In genomic region chr12:40559103-40559502, GRCm38 (mm10) we compare ENCODE assay signal across 9 mouse cellular contexts.
DNase-seq lines count a peak whose midpoint lies in the region; ATAC-seq lines count a peak whose summit lies in the region.
"Had no signal": no experiment of that assay in that cellular context is flagged by ENCODE, and none has a peak within 500 bp of the region (broad histone marks: within the 10 kb centered on the region; RNA-seq: fewer than 3 reads in every experiment).

No protein-coding gene starts in this region.

- H3K9ac ChIP-seq in midbrain, embryonic 11.5 days (ENCODE audit: low read length), result no peak overlapping the region
- H3K9ac ChIP-seq: midbrain, embryonic 12.5 days had no signal

- DNase-seq in thymus, adult 18-20 months, result peak; percentile 7 to 9
- no peak for DNase-seq in thymus, postnatal 25 days
- DNase-seq in kidney, postnatal 14 days, result peak; percentile 56
- DNase-seq in midbrain, embryonic 11.5 days (ENCODE audit: low spot score, missing footprints), result no peak
- no peak for DNase-seq in frontal cortex, postnatal 36 days (ENCODE audit: low spot score in 2 of 2)
- DNase-seq in neural tube, embryonic 10.5 days (ENCODE audit: extremely low spot score, low spot score), result no peak

- H3K4me3 ChIP-seq in brown adipose tissue, adult 24 weeks (ENCODE audit: insufficient read depth, low read depth, low read length), result no peak overlapping the region
- peak overlapping the region; percentile 64 for H3K4me3 ChIP-seq in megakaryocyte, embryonic 14.5 days (replicated peaks)
- H3K4me3 ChIP-seq in midbrain, embryonic 11.5 days (ENCODE audit: low read depth, low read length), result no peak overlapping the region
- H3K4me3 ChIP-seq: midbrain, embryonic 12.5 days had no signal

- ATAC-seq in midbrain, embryonic 11.5 days (ENCODE audit: low FRiP score), result no peak

- peaks cover 6% of the 10 kb centered on the region for H3K4me1 ChIP-seq in brown adipose tissue, adult 24 weeks (ENCODE audit: control insufficient read depth, insufficient read depth, insufficient read length, low read length)
- H3K4me1 ChIP-seq in megakaryocyte, embryonic 14.5 days, result peaks cover 7% of the 10 kb centered on the region; the same call in 1 of the 2 replicates
- no peaks in the 10 kb centered on the region for H3K4me1 ChIP-seq in midbrain, embryonic 11.5 days (ENCODE audit: control insufficient read depth, insufficient read depth, low read length)
- H3K4me1 ChIP-seq: midbrain, embryonic 12.5 days had no signal

- 93% methylated on average over 11 of the region's 11 CpGs for WGBS in midbrain, embryonic 11.5 days

- H3K9me3 ChIP-seq in megakaryocyte, embryonic 14.5 days, result no peaks in the 10 kb centered on the region
- no peaks in the 10 kb centered on the region for H3K9me3 ChIP-seq in midbrain, embryonic 11.5 days (ENCODE audit: control insufficient read depth, low read length)
- H3K9me3 ChIP-seq: midbrain, embryonic 12.5 days had no signal

- H3K36me3 ChIP-seq in megakaryocyte, embryonic 14.5 days (replicated peaks; ENCODE audit: low read length), result no peaks in the 10 kb centered on the region
- no peaks in the 10 kb centered on the region for H3K36me3 ChIP-seq in midbrain, embryonic 11.5 days (ENCODE audit: control insufficient read depth, insufficient read depth, low read length)
- H3K36me3 ChIP-seq: midbrain, embryonic 12.5 days had no signal

- H3K4me2 ChIP-seq in midbrain, embryonic 11.5 days, result no peak overlapping the region
- H3K4me2 ChIP-seq: midbrain, embryonic 12.5 days had no signal

- peaks cover 2% of the 10 kb centered on the region for H3K27me3 ChIP-seq in megakaryocyte, embryonic 14.5 days (replicated peaks)
- no peaks in the 10 kb centered on the region for H3K27me3 ChIP-seq in midbrain, embryonic 11.5 days (ENCODE audit: control insufficient read depth, insufficient read depth, low read length)
- H3K27me3 ChIP-seq: midbrain, embryonic 12.5 days had no signal

- H3K27ac ChIP-seq in brown adipose tissue, adult 24 weeks (replicated peaks; ENCODE audit: low read depth, low read length), result peak overlapping the region; percentile 83
- no peak overlapping the region for H3K27ac ChIP-seq in midbrain, embryonic 11.5 days (ENCODE audit: low read depth, low read length)
- H3K27ac ChIP-seq: midbrain, embryonic 12.5 days had no signal

Comparison
In these comparisons a context has a peak if more than half of its experiments do, and no peak if none do; other contexts are left out.
1. DNase-seq: peak in thymus, adult 18-20 months (2 of 2) and kidney, postnatal 14 days (single experiment); none in thymus, postnatal 25 days (single experiment), midbrain, embryonic 11.5 days (single experiment), frontal cortex, postnatal 36 days (0 of 2) and neural tube, embryonic 10.5 days (single experiment).